Mouse (Mus musculus) CD4-positive helper T cell, adult 2 months (primary cell): ENCODE data around the gene Trpm8.
A peak's percentile ranks its signal among the peaks of the same experiment; 100 is the strongest.

ENCODE experiments used
- DNase-seq: peaks from one replicate; pipeline ENCODE4 v3.0.0-alpha.2; 2012; ENCODE audit warnings: low read depth, missing footprints, low spot score

The Trpm8 gene

DNA sequence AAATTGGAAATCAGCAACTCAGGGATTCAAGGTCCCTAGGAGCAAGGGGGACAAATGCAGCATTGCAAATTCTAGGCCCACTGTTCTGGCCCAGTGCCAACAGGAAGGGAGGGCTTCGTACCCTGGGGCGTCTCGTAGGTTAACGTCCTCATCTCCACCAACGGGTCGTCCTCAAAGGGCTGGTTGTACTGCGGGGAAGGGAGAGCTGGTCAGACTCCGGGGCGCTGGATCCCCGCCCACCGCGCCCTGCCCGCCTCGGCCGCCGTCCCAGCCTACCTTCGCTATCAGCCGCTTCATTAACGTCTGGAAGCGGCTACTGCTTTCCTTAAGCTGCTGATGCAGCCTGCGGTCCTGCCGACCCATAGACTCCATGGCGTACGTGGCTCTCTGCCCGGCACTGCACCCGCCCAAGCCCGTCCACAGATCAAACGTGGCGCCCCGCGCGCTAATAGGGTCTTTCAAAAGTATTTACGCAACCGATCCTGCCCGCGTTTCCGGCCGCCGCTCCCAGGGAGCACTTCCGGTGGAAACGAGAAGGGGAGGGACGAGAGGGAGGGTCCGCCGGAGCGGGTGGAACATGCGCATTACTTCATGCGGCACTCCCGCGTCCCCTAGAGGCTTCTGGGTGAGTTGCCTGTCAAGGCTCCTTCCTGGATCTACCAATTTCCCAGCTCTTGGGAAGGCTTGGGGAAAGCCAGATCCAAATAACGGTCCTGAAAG lies at the start of gene Trpm8, which contains the start of gene Hjurp:
Gene Trpm8 (plus strand): TSS at position 564 of the 720 bp plus-strand sequence.
Gene Hjurp (minus strand): TSS at position 536 of the 720 bp plus-strand sequence.
- peak; percentile 100 for DNase-seq

DNA sequence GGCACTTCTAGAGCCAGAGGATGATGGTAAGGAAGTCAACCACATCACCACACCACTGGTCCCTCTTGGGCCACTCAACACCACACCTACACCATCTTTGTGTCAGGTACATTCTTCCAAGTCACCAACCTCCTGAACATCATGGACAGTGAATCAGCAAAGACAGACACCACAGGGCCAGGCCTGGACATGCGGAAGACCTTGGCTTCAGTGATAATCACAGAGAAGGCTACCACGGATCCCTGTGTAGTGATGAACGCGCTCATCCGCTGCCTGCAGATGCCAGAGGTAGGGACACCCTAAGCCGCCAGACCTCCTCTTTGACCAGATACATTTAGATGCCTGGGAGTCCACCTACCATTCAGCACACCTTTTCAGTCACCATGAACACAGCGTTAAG lies 49.3 kb upstream of the Trpm8 start:
- no peak for DNase-seq

DNA sequence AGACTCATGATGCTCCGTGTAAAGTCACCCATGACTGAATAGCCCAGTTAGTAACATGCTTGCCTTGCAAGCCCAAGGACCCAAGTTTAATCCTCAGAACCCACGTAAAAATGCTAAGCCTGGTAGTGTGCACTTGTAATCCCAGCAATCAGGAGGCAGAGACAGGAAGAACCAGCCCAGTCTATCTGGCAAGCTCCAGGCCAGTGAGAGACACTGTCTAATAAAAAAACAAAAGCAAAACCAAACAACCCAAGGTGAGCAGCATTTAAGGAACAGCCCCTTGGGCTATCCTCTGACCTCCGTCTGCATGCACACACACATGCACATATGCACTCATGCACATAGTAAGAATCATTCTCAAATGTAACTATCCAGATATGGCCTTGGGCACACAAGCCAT lies 47.9 kb upstream of the Trpm8 start:
- no peak for DNase-seq

DNA sequence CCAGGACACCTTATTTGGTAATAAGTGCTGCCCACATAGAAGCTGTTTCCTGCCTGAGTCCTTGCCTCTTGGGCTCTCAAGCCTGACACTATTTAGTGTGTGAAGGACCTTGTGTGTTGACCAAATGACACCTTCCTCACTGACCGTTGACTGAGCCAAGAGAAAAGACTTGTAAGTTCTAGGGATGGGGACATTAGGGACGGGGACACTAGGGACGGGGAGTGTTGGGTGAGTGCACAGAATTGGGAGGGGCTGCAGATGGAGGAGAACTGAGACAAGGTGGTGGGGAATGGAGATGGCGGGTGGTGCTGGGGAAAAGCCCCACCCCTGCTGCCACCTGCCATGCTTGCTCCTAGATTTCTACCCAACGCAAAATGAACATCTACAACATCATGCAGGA lies 47.5 kb upstream of the Trpm8 start:
- no peak for DNase-seq

DNA sequence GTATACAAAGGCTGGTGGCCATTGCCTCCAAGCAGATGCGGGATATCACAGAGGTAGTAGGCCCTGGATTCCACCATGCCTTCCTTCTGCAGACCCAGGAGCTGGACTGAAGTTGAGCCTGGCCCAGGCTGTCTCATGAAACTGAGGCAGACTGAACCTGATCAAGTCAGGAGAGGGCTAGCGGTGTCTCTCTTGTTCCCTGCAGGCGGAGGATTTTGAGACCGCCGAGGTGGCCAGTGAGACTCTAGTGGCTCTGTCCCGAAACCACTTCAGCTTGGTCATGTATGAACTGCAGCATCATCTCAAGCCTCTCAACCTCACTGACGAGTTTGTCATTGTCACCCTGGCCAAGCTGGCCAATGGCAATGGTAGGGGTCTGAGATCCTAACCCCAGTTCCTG lies 47.0 kb upstream of the Trpm8 start:
- DNase-seq, result no peak

DNA sequence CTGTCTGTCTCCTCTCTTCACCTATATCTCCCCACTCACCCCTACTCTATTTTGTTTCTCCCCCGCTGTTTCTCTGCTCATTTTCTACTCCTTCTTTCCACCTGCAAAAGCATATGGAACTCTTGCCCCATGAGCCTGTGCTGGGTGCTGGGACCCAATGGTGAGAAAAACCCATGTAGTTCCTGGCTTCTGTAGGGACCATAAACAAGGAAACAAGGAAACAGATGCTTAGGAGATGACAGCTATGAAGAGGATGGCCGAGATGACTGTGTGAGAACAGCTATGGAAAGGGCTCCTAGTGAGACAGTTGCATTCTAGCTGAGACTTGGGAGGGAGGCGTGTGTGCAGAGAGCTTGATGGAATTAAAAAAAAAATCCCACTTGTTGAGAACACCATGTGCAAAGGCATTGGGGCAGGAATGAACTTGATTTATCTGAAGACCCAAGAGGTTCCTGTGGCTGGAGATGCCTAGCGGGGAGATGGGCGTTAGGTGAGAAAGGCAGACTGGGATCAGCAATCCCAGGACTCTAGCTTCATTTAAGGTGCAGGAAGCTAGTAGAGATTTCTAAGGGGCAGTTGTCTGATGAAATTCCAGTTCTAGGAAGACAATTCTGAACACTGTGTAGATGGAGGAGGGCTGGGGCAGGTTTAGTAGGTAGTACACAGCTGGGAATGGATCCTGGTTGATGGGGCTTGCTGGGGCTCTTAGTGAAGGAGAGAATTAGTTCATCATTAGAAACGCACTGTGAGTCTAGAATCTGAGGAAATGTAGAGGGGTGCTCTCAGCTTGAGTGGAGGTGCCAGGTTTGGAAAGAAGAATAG lies 46.3 kb upstream of the Trpm8 start:
- DNase-seq, result no peak

DNA sequence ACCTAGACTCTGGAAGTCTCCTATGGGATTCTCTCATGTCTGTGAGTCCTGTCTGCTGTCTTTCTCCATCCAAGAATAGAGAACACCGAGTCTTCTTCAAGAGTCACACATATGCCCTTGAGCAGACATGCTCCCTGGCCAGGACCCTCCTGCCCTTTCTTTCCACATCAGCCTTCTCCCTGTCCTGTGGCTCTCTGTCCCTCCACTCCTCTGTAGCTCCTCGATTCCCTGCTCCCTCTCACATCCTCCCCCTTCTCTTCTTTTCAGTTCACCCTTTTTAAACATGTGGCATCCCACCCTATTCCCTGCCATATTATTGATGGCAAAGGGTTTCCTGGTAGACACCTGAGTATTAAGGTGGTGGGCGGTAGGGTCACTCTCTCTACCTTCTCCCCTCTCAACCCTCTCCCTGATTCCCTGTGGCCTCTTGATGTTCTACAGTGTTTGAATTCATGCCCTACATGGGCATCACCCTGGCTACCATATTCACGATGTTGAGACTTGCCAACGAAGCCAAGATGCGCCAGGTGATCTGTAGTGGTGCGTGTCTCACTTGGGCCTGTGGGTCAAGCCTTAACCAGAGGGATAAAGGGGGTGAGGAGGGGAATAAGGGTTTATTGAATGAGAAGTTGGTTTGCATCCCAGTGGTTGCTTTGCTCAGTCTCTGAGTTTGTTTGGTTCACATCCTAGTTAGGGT lies 45.5 kb upstream of the Trpm8 start:
- no peak for DNase-seq

DNA sequence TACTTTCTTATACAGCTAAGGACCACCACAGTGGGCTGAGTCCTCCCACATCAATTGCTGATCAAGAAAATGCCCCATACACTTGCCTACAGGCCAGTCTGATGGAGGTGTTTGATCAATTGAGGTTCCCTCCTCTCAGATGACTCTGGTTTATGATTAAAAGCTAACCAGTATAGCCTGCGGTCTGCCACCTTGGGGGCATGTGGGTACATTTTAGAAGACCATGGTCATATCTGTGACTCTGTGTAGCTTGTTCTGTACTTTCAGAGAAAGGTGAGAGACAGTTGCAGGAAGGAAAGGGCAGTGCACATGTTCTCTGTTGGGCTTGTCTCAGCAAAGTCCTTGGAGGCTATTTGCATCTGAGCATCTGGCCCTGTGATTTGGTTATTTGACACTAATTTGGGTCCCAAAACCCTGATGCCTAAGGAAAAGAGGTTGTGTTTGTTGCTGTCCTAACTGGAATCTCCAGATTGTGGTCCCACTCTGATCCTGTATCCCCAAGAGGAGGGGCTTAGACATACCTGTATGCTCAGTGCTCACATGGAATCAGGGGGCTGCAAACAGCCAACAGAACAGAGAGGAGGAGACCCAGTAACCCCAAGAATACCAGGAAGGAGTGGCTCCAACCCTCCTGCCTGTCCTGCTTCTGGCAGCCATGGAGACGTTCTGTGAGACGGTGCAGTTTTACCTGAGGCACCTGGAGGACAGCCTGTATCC lies 44.6 kb upstream of the Trpm8 start:
- DNase-seq, result no peak

DNA sequence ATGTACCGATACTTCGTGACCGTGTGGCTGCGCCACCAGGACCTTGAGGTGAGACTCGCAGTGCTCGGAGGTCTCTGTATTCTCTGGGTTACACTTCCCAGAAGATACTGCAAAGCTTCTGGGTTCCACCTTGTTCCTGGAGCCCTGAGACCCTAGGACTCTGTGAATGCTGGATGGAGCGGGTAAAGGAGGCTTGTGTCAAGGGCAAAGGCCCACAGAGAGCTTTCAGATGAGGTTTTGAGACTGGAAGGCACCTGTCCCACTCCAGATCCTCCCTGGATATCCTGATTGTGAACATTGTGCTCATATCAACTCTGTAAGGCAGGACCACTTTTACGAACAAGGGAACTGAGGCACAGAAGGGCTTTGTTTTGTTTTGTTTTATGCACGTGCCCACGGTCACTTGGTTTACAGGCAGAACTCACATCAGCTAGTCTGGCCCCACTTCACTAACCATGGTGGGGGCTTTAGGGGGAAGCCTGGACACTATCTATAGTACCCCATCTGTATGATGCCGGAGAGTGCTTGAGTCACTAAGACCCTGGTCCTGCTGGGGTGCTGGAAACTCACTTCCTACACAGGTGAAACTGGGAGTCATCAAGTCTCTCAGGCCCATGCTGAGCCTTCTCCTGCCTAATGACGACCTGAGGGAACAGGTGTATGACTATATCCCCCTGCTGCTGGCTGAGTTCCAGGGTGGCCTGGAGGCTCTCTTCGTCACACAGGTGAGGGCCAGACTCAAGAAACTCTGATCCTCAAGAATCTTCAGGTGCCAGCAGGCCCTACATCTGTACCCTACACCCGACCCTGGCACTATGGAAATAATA lies 43.8 kb upstream of the Trpm8 start:
- no peak for DNase-seq

DNA sequence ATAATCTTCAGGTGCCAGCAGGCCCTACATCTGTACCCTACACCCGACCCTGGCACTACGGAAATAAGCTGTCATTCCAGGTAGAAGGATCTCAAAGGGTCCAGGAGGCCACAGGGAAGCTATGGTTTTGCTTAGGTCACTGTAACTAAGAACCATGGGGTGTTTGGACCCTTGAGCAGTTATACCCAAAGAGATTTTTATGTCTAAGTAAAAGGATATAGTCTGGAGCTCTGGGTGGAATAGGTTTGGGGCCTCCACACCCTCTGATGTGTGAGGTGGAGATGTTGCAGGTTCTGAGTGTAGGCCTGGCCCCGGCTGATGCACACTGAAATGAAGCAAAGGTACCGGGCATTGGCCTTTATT lies 43.2 kb upstream of the Trpm8 start:
- DNase-seq, result no peak

DNA sequence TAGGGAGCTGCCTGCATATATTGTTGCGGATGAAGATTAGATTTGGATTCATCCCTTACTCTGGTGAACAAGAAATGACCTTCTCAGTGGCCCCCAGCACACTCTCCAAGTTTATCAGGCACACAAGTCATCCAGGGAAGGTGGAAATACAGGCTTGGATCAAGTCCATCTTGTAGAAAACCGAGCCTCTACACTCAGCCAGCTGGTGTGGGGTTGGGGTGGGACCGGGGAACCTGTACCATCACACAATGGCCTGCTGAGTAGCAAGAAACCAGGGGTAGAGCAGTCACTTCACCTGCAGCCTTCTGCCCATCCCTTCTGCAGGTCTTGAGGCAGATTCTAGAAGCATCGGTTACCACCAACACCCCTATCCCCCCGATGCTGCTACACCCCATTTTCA lies 42.8 kb upstream of the Trpm8 start:
- DNase-seq, result no peak

DNA sequence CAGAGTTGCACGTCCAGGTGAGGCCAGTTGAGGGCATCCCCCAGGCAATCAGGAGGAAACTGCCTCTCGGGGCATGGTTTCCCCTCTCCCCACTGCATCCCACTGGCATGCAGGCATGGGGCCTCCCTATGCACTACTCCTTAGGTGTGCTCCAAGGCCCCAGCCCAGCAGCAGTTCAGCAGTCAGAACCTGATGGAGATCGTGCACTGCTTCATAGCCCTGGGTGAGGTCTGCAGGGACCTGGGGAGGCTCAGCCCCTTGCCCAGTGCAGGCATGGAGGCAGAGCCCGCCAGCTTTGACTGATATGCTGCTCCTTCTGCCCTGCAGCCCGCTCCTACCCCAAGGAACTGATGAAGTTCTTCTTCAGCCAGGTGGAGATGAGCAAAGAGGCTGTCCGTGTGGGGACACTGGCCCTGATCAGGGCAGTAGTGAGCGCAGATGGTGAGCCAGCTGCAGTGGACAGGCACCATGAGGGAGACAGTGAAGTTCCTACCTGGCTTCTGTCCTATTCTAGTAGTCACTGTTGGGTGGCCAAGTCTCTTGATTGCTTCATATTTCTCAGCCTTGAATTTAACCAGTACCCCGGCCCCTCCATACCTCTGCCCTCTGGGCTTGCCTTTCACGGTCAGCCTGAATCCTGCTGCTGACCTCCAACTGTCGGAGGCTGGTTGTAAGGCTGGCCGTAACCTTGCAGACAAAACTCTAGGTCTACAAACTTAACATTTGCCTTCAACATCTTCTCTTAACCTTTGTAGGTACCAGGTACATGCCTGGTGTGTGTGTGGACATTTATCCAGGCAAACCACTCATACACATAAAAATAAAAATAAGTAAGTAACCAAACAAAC lies 42.2 kb upstream of the Trpm8 start:
- no peak for DNase-seq

DNA sequence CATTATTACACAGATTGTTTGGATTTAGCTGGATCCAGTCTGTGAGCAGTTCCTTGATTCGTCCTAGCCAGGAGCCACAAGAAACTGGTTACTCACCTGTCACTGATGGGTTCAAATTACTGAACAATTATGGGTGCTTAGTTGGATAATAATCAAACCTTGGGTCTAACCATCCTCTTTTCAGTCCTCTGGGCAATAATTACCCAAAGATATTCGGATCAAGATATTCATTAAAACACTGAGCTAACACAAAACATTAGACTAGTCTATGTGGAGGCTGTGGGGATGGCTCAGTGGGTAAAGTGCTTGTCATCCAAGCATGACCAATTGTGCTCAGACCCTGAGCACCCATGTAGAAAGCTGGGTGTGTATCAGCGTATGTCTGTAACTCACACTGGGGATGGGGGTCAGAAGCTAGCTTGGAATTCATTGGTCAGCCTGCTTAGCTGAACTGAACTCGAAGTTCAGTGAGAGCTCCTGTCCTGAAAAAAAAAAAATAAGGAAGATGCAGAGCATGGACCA lies 41.5 kb upstream of the Trpm8 start:
- DNase-seq, result no peak

DNA sequence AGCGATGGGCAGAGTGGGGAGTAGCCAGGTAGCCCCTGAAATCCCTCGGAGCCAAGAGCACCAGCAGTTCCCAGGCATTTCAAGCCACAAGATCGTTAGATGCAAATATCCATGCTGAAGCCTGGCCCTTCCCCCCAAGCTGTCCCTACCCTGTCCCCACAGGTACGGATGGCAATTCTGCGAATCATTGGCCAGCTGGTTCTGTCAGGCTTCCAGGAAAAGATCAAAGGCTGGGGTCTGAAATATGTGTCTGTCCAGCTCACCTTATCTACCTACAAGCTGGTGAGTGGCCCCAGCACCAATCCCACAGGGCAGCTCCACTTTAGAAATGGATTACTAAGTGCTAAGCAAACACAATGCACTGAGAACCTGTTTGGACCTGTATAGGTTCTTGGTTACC lies 40.1 kb upstream of the Trpm8 start:
- DNase-seq, result no peak

DNA sequence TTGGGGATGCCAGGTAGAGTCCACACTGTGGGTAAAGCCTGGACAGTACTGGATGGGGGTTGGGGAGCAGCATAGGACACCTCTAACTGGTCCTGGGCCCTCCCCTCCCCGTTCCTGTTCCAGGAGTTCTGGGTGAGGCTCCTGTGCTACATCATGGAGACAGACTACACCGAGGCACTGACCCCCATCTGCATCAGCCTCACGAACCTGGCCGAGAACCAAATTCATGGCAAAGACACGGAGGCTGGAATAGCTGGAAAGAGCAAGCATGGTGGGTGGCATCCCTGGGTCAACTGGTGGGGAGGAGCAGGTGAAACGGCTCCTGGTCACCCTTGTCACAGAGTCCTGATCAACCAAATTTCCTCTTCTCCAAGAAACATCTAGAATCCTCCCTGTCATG lies 38.7 kb upstream of the Trpm8 start:
- DNase-seq, result no peak

DNA sequence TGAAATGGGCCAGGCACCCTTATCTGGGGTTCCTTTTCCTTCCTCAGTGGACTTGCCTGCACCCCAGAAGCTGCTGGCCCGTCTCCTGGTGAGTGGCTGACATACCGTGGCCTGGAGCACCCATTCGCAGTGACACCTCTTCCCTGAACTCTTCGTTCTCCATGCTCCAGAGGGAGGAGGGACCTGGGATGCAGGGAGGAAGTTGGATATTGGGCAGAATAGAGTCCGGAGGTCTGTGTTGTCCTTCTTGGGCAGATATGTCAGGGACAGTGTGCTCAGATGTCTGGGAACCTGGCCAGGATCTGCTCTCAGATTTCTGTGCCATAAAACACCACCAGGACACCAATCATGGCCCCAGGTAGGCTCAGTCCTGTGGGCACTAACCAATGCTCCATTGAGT lies 37.4 kb upstream of the Trpm8 start:
- DNase-seq, result no peak

DNA sequence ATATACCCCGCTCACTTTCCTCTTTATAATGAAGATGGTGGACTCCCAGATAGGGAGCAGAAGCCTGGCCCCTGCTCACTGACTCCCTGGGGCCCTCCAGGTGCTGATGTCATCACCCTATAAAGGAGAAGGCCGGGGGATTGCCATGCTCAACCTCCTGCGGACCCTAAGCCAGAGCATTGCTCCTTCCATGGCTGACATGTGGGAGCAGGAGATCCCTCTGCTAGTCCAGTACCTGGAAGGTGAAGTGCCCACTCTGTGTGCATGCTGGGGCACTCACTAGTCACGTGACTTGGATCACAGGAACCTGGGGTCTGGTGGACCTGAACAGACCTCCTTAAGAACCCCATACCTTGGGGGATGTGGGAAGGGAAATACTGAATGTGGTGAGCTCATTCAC lies 36.9 kb upstream of the Trpm8 start:
- no peak for DNase-seq

DNA sequence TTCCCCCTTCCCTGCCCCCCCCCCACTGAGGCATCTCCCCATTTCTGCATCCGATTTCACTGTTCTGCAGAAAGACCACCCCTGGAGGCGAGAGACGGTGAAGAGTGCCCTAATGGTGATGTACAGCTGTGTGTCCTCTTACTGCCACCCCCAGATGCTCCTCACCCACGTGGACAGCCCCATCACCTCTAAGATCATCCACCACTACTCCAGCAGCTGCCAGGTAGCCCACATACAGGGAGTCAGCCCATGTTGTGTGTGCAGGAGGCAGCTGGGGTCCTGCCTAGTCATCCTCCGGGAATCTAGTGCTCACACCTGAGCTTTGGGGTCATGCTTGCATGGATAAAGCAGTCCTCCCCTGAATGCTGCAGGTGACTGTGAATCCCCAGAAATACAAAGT lies 33.6 kb upstream of the Trpm8 start:
- no peak for DNase-seq

DNA sequence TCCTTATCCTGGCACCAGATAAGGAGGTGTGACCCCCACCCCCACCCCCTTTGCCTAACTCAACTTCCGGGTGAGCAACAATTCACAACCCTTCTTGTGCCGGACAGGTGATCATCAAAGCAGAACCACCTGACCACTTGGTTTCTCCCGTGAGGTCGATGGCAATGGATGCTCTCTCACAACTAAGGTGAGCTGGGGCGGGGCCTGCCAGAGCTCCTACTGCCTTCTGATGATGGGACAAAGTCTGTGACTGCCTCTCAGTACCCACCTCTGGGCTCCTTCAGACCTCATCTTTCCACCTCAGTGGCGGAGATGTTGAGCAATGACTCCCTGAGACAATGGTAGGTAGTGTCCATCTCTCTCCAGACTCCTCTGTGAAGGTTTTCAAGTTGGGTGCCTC lies 31.6 kb upstream of the Trpm8 start:
- DNase-seq, result no peak

DNA sequence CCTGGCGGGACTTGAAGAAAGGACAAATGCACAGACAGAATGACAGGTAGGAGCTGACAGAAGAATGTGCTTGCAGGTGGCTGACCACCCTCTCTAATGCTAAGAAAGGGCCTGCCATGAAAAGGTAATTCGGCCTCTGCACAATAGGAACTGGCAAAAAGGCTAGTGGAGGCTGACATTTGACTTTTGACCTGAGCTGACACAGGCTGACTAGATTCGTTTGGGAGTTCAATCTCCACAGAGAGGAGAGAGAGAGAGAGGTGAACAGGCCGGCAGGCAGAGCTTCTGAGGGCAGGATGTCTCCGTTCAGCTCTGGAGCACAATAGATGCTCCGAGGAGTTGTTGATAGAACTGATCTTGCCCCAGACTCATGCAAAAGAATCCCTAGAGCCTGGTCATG lies 31.1 kb upstream of the Trpm8 start:
- DNase-seq, result no peak
